Mouse (Mus musculus) thymus, adult 2 months (tissue): Measurements from ENCODE around the gene Pif1.

Experiments
- CTCF ChIP-seq: fragments of 200-500 bp; IDR thresholded peaks from 2 replicates; pipeline ENCODE4 v1.5.1; 2012; ENCODE audit warnings: mild to moderate bottlenecking, control low read depth, low read length, moderate library complexity, borderline replicate concordance; ENCODE audit not compliant: control insufficient read depth, poor library complexity, insufficient read depth; ENCODE audit errors: extremely low read depth
- POLR2A ChIP-seq: fragments of 200-500 bp; IDR thresholded peaks from 2 replicates; pipeline ENCODE4 v1.6.1; 2012; ENCODE audit warnings: mild to moderate bottlenecking, low read length, control low read depth, moderate library complexity; ENCODE audit not compliant: control insufficient read depth, poor library complexity, insufficient read depth; ENCODE audit errors: extremely low read depth

- TF ChIP-seq POLR2A (no peak), CTCF (0 out of 2 replicates have a peak, but pooled peaks have one; percentile 30)
These were observed 2.1 kb downstream of the Pif1 start for GRCm38 (mm10) chr9:65589091-65589490.
